Mouse (Mus musculus) inflammation-experienced regulatory T-cells (primary cell): ENCODE data around the gene Fstl4. TPM values are rescaled to one million over a fixed set of nuclear protein-coding genes. Genes with fewer than 3 reads are reported as not detected.

Source experiments
- polyA plus RNA-seq, 2 experiments: library from polyadenylated mRNA; unstranded; fragments of 100-300 nt; shearing (Covaris generic); gene quantifications; one replicate each; pipeline ENCODE4 v1.2.1; 2017

Fstl4 gene
- polyA plus RNA-seq, result 1 to 10 TPM in 1 of 2 experiments, under 1 TPM in 1; 0.18 to 1.3 TPM

DNA sequence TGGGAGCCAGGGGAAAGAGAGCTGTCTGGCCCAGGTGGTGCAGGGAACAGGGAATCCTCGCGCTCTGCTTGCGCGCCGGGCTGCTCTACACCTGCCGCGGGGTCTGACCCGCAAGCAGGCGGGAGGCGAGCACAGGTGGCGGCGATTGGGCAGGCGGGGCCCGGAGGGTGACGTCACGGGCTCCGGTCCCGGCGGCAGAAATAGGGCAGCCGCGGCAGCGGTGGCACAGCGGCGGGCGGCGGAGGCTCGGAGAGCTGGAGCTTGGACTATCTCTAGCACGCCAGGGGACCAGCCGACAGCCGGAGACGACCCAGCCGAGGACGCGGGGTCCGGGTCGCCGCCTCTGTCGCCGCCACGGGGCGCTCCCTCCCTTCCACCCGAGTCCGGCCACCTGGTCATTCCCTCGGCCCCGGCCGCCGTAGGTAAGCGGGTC, at the start of gene Fstl4:
Gene Fstl4 (plus strand): TSS at position 174 of the 433 bp plus-strand sequence.

